In the genomic region with DNA sequence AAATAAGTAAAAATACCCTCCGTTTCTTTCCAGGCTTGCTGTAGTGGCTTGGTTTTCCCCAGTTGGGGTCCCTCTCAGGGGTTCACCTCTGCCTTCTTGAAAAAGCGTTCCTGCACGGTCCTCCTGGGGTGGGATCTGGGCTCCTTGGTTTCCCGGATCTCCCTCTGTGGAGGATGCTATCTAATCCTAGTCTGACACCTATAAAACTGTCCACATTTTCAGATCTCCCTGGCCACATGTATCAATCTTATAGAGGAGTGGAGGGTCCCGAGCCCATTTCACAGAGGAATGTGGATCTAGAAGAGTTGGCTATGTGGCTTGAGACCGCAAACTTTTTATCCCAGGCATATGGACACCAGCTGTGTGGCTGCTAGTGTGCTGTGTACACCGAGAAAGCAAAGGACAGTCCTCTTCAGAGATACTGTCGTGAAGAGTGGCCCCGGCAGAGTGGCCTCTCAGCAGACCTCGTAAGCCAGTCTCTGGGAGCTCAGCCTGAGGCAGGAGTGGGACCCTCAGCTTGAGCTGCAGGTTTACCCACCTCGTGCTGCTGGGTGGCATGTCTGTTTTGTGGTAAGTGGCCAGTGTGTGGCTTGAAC, we compare ENCODE assay signal across 7 mouse cellular contexts. TPM values are rescaled to one million over a fixed set of nuclear protein-coding genes. Genes with fewer than 3 reads are reported as not detected.
DNase-seq lines count a peak whose midpoint lies in the region; ATAC-seq lines count a peak whose summit lies in the region.

No protein-coding gene starts in this region.

- peak overlapping the region; percentile 84 for H3K4me3 ChIP-seq in lung, embryonic 16.5 days (ENCODE audit: low read length)
- peak overlapping the region; percentile 74 for H3K4me3 ChIP-seq in hindbrain, embryonic 10.5 days
- H3K4me3 ChIP-seq in limb, embryonic 15.5 days: no peak overlapping the region; the same call in 1 of the 2 replicates
- H3K4me3 ChIP-seq in stomach, embryonic 15.5 days (replicated peaks): no peak overlapping the region

- peaks cover 16% of the 10 kb centered on the region for H3K4me1 ChIP-seq in lung, embryonic 16.5 days (replicated peaks; ENCODE audit: control insufficient read depth, insufficient read depth, low read length)
- peaks cover 66% of the 10 kb centered on the region for H3K4me1 ChIP-seq in hindbrain, embryonic 10.5 days (replicated peaks)
- H3K4me1 ChIP-seq in limb, embryonic 15.5 days: peaks cover 36% of the 10 kb centered on the region
- H3K4me1 ChIP-seq in stomach, embryonic 15.5 days: peaks cover 25% of the 10 kb centered on the region

- H3K9ac ChIP-seq in lung, embryonic 16.5 days (ENCODE audit: low read length): no peak overlapping the region
- no peak overlapping the region for H3K9ac ChIP-seq in limb, embryonic 15.5 days
- no peak overlapping the region for H3K9ac ChIP-seq in stomach, embryonic 15.5 days

- no peak for ATAC-seq in lung, embryonic 16.5 days (ENCODE audit: low read depth)
- no peak for ATAC-seq in limb, embryonic 15.5 days (ENCODE audit: insufficient number of reproducible peaks, low FRiP score, low TSS enrichment, low read depth)
- ATAC-seq in stomach, embryonic 15.5 days (ENCODE audit: insufficient read depth, low FRiP score, low read depth): no peak

- H3K9me3 ChIP-seq in lung, embryonic 16.5 days (ENCODE audit: control insufficient read depth, low read length): no peaks in the 10 kb centered on the region
- no peaks in the 10 kb centered on the region for H3K9me3 ChIP-seq in hindbrain, embryonic 10.5 days
- no peaks in the 10 kb centered on the region for H3K9me3 ChIP-seq in limb, embryonic 15.5 days
- no peaks in the 10 kb centered on the region for H3K9me3 ChIP-seq in stomach, embryonic 15.5 days

- 19% methylated on average over 11 of the region's 11 CpGs for WGBS in lung, embryonic 16.5 days
- WGBS in hindbrain, embryonic 10.5 days: 28% methylated on average over 11 of the region's 11 CpGs
- WGBS in limb, embryonic 15.5 days: 13% methylated on average over 11 of the region's 11 CpGs
- WGBS in stomach, embryonic 15.5 days: 33% methylated on average over 11 of the region's 11 CpGs

- H3K4me2 ChIP-seq in lung, embryonic 16.5 days (ENCODE audit: low read depth, low read length): peak overlapping the region; percentile 98
- peak overlapping the region; percentile 99 for H3K4me2 ChIP-seq in limb, embryonic 15.5 days
- H3K4me2 ChIP-seq in stomach, embryonic 15.5 days: peak overlapping the region; percentile 99

- no peaks in the 10 kb centered on the region for H3K36me3 ChIP-seq in lung, embryonic 16.5 days (ENCODE audit: control insufficient read depth, insufficient read depth, low read length)
- H3K36me3 ChIP-seq in hindbrain, embryonic 10.5 days: no peaks in the 10 kb centered on the region
- H3K36me3 ChIP-seq in limb, embryonic 15.5 days: no peaks in the 10 kb centered on the region
- H3K36me3 ChIP-seq in stomach, embryonic 15.5 days: no peaks in the 10 kb centered on the region

- no peak for DNase-seq in lung, adult 18-20 months
- DNase-seq in hindbrain, embryonic 10.5 days (ENCODE audit: low spot score): no peak
- no peak for DNase-seq in cerebellum, postnatal 14 days
- DNase-seq in cerebellum, adult 8-10 months: no peak

- peaks cover 72% of the 10 kb centered on the region for H3K27me3 ChIP-seq in lung, embryonic 16.5 days (ENCODE audit: control insufficient read depth, insufficient read depth, low read depth, low read length)
- peaks cover 89% of the 10 kb centered on the region for H3K27me3 ChIP-seq in hindbrain, embryonic 10.5 days (ENCODE audit: insufficient read depth, poor library complexity, severe bottlenecking)
- peaks cover 68% of the 10 kb centered on the region for H3K27me3 ChIP-seq in limb, embryonic 15.5 days
- H3K27me3 ChIP-seq in stomach, embryonic 15.5 days (replicated peaks): peaks cover 56% of the 10 kb centered on the region

- H3K27ac ChIP-seq in lung, embryonic 16.5 days (ENCODE audit: low read length): no peak overlapping the region
- H3K27ac ChIP-seq in hindbrain, embryonic 10.5 days: peak overlapping the region; percentile 56; the same call in 1 of the 2 replicates
- no peak overlapping the region for H3K27ac ChIP-seq in limb, embryonic 15.5 days
- H3K27ac ChIP-seq in stomach, embryonic 15.5 days: no peak overlapping the region

RNA-seq across cellular contexts. Expression of a gene that starts 19.5 kb away (rescaled TPM):
- 5.8 and 6.8 TPM in 2 replicates for polyA plus RNA-seq in lung, embryonic 16.5 days (2015; fragmentation: Nextera tagmentation; extraction: Ambion mirVana)
- 2.2 and 5.4 TPM in 2 replicates for polyA plus RNA-seq in hindbrain, embryonic 10.5 days (2016; fragmentation: Nextera tagmentation; extraction: Ambion mirVana)
- 4.6 and 5.1 TPM in 2 replicates for polyA plus RNA-seq in limb, embryonic 15.5 days (2015; fragmentation: Nextera tagmentation; extraction: Ambion mirVana)
- polyA plus RNA-seq in stomach, embryonic 15.5 days (2015; fragmentation: Nextera tagmentation; extraction: Ambion mirVana): 4.5 and 4.8 TPM in 2 replicates

RNA-seq across cellular contexts. Expression of a gene that starts 56.9 kb away (rescaled TPM):
- not detected in 2 replicates for polyA plus RNA-seq in lung, embryonic 16.5 days (2015; fragmentation: Nextera tagmentation; extraction: Ambion mirVana)
- polyA plus RNA-seq in hindbrain, embryonic 10.5 days (2016; fragmentation: Nextera tagmentation; extraction: Ambion mirVana): not detected in 2 replicates
- not detected in 2 replicates for polyA plus RNA-seq in limb, embryonic 15.5 days (2015; fragmentation: Nextera tagmentation; extraction: Ambion mirVana)
- polyA plus RNA-seq in stomach, embryonic 15.5 days (2015; fragmentation: Nextera tagmentation; extraction: Ambion mirVana): 0.12 TPM in 1 of 2 replicates, not detected in the other

Comparison
In these comparisons a context has a peak if more than half of its experiments do, and no peak if none do; other contexts are left out.
1. H3K4me3 ChIP-seq: peak in lung, embryonic 16.5 days (single experiment) and hindbrain, embryonic 10.5 days (single experiment); none in limb, embryonic 15.5 days (single experiment) and stomach, embryonic 15.5 days (single experiment).
2. Peak in every context shown above with its lines, with median percentiles within 50 percentile points of each other: H3K4me2 ChIP-seq.